Mouse (Mus musculus) c-Kit-negative CD71-positive TER-119-positive erythroid progenitor cells, embryonic 14.5 days (primary cell): ENCODE measurements around the gene Tmem53.

Experiments
- DNase-seq: peaks from one replicate; pipeline ENCODE4 v3.0.0-alpha.2; 2013; ENCODE audit warnings: low read depth, low spot score

Gene Tmem53

GRCm38 (mm10) chr4:117314849-117315500 lies 63.2 kb downstream of the Tmem53 start:
- no peak for DNase-seq

GRCm38 (mm10) chr4:117316800-117317199 lies 65.0 kb downstream of the Tmem53 start:
- no peak for DNase-seq

- no peak for DNase-seq
Observed at GRCm38 (mm10) chr4:117317701-117318190, 66.0 kb downstream of the Tmem53 start.
